Mouse (Mus musculus) cerebellum, adult 2 months (tissue): Measurements from ENCODE around the gene Socs3.

Source experiments
- CTCF ChIP-seq: fragments of 200-500 bp; IDR thresholded peaks from 2 replicates; pipeline ENCODE4 v1.5.1; 2011; ENCODE audit warnings: low read depth, mild to moderate bottlenecking, control low read depth, low read length, moderate library complexity, borderline replicate concordance; ENCODE audit not compliant: insufficient read depth
- POLR2A ChIP-seq: fragments of 200-500 bp; IDR thresholded peaks from 2 replicates; pipeline ENCODE4 v1.6.1; 2011; ENCODE audit warnings: low read length, control low read depth, borderline replicate concordance; ENCODE audit not compliant: insufficient read depth

DNA sequence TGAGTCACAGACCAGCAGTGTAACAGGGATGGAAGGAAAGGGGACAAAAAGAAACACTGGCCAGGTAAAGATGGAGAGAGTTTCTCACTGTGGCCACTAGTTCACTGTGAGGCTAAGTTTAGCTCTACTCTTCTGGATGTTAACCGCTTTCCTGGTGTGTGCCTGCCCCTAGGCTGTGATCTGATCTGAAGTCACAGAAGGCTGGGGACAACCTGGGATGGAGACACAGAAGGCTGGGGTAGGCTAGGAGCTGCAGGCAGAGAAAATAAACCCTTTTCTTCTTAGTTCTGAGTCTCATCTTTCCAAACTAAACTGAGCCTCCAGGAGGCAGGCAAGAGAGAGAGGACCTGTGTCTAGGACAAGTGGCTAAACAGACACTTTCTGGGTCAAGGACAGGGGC lies 5.6 kb downstream of the Socs3 start:
- no peak for TF ChIP-seq CTCF
- no peak for TF ChIP-seq POLR2A
